Mouse (Mus musculus): ENCODE measurements around the gene Trpm8. TPM values are rescaled to one million over a fixed set of nuclear protein-coding genes. Genes with fewer than 3 reads are reported as not detected.

Trpm8 gene
- polyA plus RNA-seq, 1 experiment = not detected

DNA sequence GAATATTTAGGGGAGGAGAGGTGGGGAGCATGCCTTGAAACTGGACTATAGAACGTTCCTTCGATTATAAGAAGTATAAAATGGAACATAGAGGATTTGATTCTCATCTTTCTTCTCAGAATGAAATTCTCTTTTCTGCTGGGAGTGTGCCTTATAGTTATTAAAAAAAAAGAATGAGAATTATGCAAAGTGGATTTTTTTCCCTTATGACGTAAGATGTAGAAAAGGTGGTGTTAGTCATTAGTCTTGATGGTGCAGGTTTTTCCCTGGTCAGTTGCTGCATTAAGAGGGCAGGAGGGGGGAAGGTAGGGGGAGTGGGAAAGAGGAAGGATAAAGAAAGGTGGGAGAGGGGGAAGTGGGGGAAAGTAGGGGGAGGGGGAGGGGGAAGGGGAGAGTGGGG is 4.8 kb downstream of the Trpm8 start:
- TF ChIP-seq CTCF (IDR thresholded peaks at IDR 0.05; ENCODE audit: extremely low read depth, insufficient read depth, insufficient read length, insufficient replicate concordance) = no peak
- TF ChIP-seq POLR2A (IDR thresholded peaks at IDR 0.05; ENCODE audit: low read depth, low read length) = no peak
- no peaks in the 10 kb centered on the region for H3K27me3 ChIP-seq (ENCODE audit: control insufficient read depth, insufficient read depth, low read length)
- H3K4me3 ChIP-seq (ENCODE audit: extremely low read depth, insufficient read depth, insufficient read length) = no peak overlapping the region
- peaks cover 4% of the 10 kb centered on the region; the same call in 1 of the 2 replicates for H3K4me1 ChIP-seq (ENCODE audit: control insufficient read depth, insufficient read depth, insufficient read length)
- WGBS = 55% methylated on average over 3 of the region's 3 CpGs
- no peak for DNase-seq (ENCODE audit: low read depth in 1 of 2, low spot score in 2 of 2)
- no peak overlapping the region for H3K27ac ChIP-seq (ENCODE audit: insufficient read depth, low read length)
- no peaks in the 10 kb centered on the region for H3K36me3 ChIP-seq (ENCODE audit: control insufficient read depth, insufficient read depth, low read length)

- Histone ChIP-seq H3K27ac (ENCODE audit: insufficient read depth, low read length) (no peak overlapping the region), H3K4me3 (ENCODE audit: extremely low read depth, insufficient read depth, insufficient read length) (no peak overlapping the region), H3K4me1 (ENCODE audit: control insufficient read depth, insufficient read depth, insufficient read length) (peaks cover 4% of the 10 kb centered on the region; the same call in 1 of the 2 replicates), H3K36me3 (ENCODE audit: control insufficient read depth, insufficient read depth, low read length) (no peaks in the 10 kb centered on the region), H3K27me3 (ENCODE audit: control insufficient read depth, insufficient read depth, low read length) (no peaks in the 10 kb centered on the region)
- 70% methylated on average over 15 of the region's 15 CpGs for WGBS
- no peak for TF ChIP-seq CTCF (IDR thresholded peaks at IDR 0.05; ENCODE audit: extremely low read depth, insufficient read depth, insufficient read length, insufficient replicate concordance)
- DNase-seq (ENCODE audit: low read depth in 1 of 2, low spot score in 2 of 2) = no peak
Observed at GRCm38 (mm10) chr1:88283376-88284227, 6.1 kb downstream of the Trpm8 start.

DNA sequence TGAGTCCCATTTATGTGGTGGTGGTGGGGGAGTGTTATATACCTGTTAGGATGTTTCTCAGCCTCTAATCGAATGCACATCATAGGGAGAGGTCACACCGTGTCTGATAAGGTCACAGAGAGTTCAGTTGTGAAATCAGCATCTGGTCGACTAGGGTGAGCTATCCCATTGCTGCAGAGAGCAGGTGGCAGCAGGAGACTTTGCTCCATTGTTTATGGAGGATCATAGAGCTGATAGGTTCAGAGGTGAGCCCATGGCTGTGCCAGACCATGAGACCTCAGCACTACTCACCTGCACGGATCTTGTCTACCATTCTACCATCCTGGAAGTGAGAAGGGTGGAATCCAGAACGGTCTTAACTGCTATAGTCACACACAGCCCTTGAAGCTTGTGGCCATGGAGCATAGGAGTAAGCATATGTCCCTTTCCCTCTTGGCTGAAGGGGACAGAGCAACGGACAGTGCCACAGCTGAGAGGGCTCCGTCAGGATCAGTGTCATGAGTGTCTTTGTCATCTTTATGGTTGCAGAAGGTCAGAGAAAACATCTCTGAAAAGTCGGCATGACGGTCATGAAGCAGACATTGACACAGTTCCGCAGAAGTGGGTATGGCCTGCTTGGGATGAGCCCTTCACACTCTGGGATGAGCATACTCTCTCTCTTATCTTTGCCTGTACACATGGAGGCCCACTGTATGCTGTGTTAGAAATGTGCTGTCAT is 6.9 kb downstream of the Trpm8 start:
- Histone ChIP-seq H3K27ac (ENCODE audit: insufficient read depth, low read length) (no peak overlapping the region), H3K27me3 (ENCODE audit: control insufficient read depth, insufficient read depth, low read length) (no peaks in the 10 kb centered on the region), H3K4me1 (ENCODE audit: control insufficient read depth, insufficient read depth, insufficient read length) (peaks cover 4% of the 10 kb centered on the region; the same call in 1 of the 2 replicates), H3K36me3 (ENCODE audit: control insufficient read depth, insufficient read depth, low read length) (no peaks in the 10 kb centered on the region), H3K4me3 (ENCODE audit: extremely low read depth, insufficient read depth, insufficient read length) (no peak overlapping the region)
- WGBS = 62% methylated on average over 10 of the region's 10 CpGs
- no peak for DNase-seq (ENCODE audit: low read depth in 1 of 2, low spot score in 2 of 2)
- TF ChIP-seq POLR2A (IDR thresholded peaks at IDR 0.05; ENCODE audit: low read depth, low read length) (no peak), CTCF (IDR thresholded peaks at IDR 0.05; ENCODE audit: extremely low read depth, insufficient read depth, insufficient read length, insufficient replicate concordance) (no peak)

GRCm38 (mm10) chr1:88284946-88285320 is 7.5 kb downstream of the Trpm8 start:
- Histone ChIP-seq H3K36me3 (ENCODE audit: control insufficient read depth, insufficient read depth, low read length) (no peaks in the 10 kb centered on the region), H3K4me3 (ENCODE audit: extremely low read depth, insufficient read depth, insufficient read length) (no peak overlapping the region), H3K4me1 (ENCODE audit: control insufficient read depth, insufficient read depth, insufficient read length) (peaks cover 4% of the 10 kb centered on the region; the same call in 1 of the 2 replicates), H3K27ac (ENCODE audit: insufficient read depth, low read length) (no peak overlapping the region), H3K27me3 (ENCODE audit: control insufficient read depth, insufficient read depth, low read length) (no peaks in the 10 kb centered on the region)
- WGBS = 64% methylated on average over 7 of the region's 7 CpGs
- no peak for DNase-seq (ENCODE audit: low read depth in 1 of 2, low spot score in 2 of 2)
- TF ChIP-seq POLR2A (IDR thresholded peaks at IDR 0.05; ENCODE audit: low read depth, low read length) = no peak
- no peak for TF ChIP-seq CTCF (IDR thresholded peaks at IDR 0.05; ENCODE audit: extremely low read depth, insufficient read depth, insufficient read length, insufficient replicate concordance)

DNA sequence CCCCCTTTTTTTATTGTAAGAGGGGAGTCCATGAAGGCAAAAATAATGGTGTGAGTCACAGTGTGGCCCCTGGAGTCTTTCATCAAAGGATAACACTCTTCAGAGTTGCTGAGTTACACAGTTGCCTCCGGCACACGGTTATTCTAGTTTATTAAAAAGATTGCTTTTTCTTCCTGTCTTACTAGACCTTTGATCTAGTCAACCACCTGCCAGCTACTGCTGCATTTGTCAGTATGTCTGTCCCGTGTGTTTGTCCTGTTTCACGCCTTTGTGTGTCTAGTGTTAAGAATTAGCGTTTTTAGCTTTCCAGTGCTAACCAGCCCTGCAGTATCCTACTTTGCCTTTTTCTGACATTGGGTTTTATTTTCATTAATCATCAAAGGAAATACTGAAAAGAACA is 8.2 kb downstream of the Trpm8 start:
- Histone ChIP-seq H3K27ac (ENCODE audit: insufficient read depth, low read length) (no peak overlapping the region), H3K36me3 (ENCODE audit: control insufficient read depth, insufficient read depth, low read length) (no peaks in the 10 kb centered on the region), H3K4me1 (ENCODE audit: control insufficient read depth, insufficient read depth, insufficient read length) (peaks cover 4% of the 10 kb centered on the region; the same call in 1 of the 2 replicates), H3K27me3 (ENCODE audit: control insufficient read depth, insufficient read depth, low read length) (no peaks in the 10 kb centered on the region), H3K4me3 (ENCODE audit: extremely low read depth, insufficient read depth, insufficient read length) (no peak overlapping the region)
- TF ChIP-seq POLR2A (IDR thresholded peaks at IDR 0.05; ENCODE audit: low read depth, low read length) (no peak), CTCF (IDR thresholded peaks at IDR 0.05; ENCODE audit: extremely low read depth, insufficient read depth, insufficient read length, insufficient replicate concordance) (no peak)
- no peak for DNase-seq (ENCODE audit: low read depth in 1 of 2, low spot score in 2 of 2)
- 64% methylated on average over 5 of the region's 5 CpGs for WGBS

GRCm38 (mm10) chr1:88286136-88286845 is 8.8 kb downstream of the Trpm8 start:
- TF ChIP-seq CTCF (IDR thresholded peaks at IDR 0.05; ENCODE audit: extremely low read depth, insufficient read depth, insufficient read length, insufficient replicate concordance) (no peak), POLR2A (IDR thresholded peaks at IDR 0.05; ENCODE audit: low read depth, low read length) (no peak)
- no peak for DNase-seq (ENCODE audit: low read depth in 1 of 2, low spot score in 2 of 2)
- H3K4me3 ChIP-seq (ENCODE audit: extremely low read depth, insufficient read depth, insufficient read length) = no peak overlapping the region
- H3K36me3 ChIP-seq (ENCODE audit: control insufficient read depth, insufficient read depth, low read length) = no peaks in the 10 kb centered on the region
- 82% methylated on average over 15 of the region's 15 CpGs for WGBS
- peaks cover 4% of the 10 kb centered on the region; the same call in 1 of the 2 replicates for H3K4me1 ChIP-seq (ENCODE audit: control insufficient read depth, insufficient read depth, insufficient read length)
- H3K27me3 ChIP-seq (ENCODE audit: control insufficient read depth, insufficient read depth, low read length) = no peaks in the 10 kb centered on the region
- H3K27ac ChIP-seq (ENCODE audit: insufficient read depth, low read length) = no peak overlapping the region

All from spleen, adult 2 months (tissue).